14 mouse cellular contexts compared by ENCODE assay signal in genomic region chr11:57176552-57176951, GRCm38 (mm10).
DNase-seq lines count a peak whose midpoint lies in the region; TF ChIP-seq lines count a peak whose summit lies in the region.
"Had no signal": no experiment of that assay in that cellular context is flagged by ENCODE, and none has a peak within 500 bp of the region (broad histone marks: within the 10 kb centered on the region; RNA-seq: fewer than 3 reads in every experiment).

No protein-coding gene starts in this region.

- no peak overlapping the region for H3K27ac ChIP-seq in kidney, adult 2 months (ENCODE audit: insufficient read depth, low read depth, low read length)
- H3K27ac ChIP-seq: forebrain, embryonic 15.5 days; heart, embryonic 10.5 days had no signal

- no peaks in the 10 kb centered on the region; the same call in 1 of the 2 replicates for H3K27me3 ChIP-seq in kidney, adult 2 months (replicated peaks; ENCODE audit: control insufficient read depth, insufficient read depth, low read length)
- H3K27me3 ChIP-seq: forebrain, embryonic 15.5 days had no signal

- H3K4me3 ChIP-seq in kidney, adult 2 months (ENCODE audit: insufficient read depth, low read depth, low read length), result no peak overlapping the region
- H3K4me3 ChIP-seq: forebrain, embryonic 15.5 days; heart, embryonic 10.5 days had no signal

- DNase-seq in kidney, adult 2 months, result no peak
- no peak for DNase-seq in kidney, adult 11 months
- peak; percentile 19 for DNase-seq in right cerebral cortex, postnatal 4 days
- no peak for DNase-seq in right cerebral cortex, adult 2 months (ENCODE audit: low spot score in 2 of 2)
- peak; percentile 29 for DNase-seq in embryo, embryonic 11 days
- DNase-seq in testis, postnatal 10 days (ENCODE audit: low spot score), result peak; percentile 54
- DNase-seq in urinary bladder, adult 18-20 months (ENCODE audit: low spot score in 2 of 2), result no peak
- DNase-seq in right cerebral cortex, adult 18-20 months, result no peak
- DNase-seq: cerebellum, postnatal 36 days; kidney, adult 8-10 months; lung, postnatal 4 days; thymus, postnatal 14 days had no signal

- TF ChIP-seq POLR2A in kidney, adult 2 months (IDR thresholded peaks at IDR 0.05; ENCODE audit: low read depth, low read length), result no peak

- TF ChIP-seq CTCF in kidney, adult 2 months (conservative IDR thresholded peaks at IDR 0.05; ENCODE audit: insufficient read depth, insufficient read length, low read depth, low read length), result 0 out of 2 replicates have a peak, but pooled peaks have one; percentile 8

- H3K36me3 ChIP-seq in kidney, adult 2 months (ENCODE audit: control insufficient read depth, insufficient read depth, low read length), result no peaks in the 10 kb centered on the region
- H3K36me3 ChIP-seq: forebrain, embryonic 15.5 days; heart, embryonic 10.5 days had no signal

- 25% methylated on average over 3 of the region's 3 CpGs for WGBS in kidney, adult 2 months

- no peaks in the 10 kb centered on the region for H3K4me1 ChIP-seq in kidney, adult 2 months (ENCODE audit: control insufficient read depth, insufficient read depth, low read length)
- H3K4me1 ChIP-seq: forebrain, embryonic 15.5 days; heart, embryonic 10.5 days had no signal

Comparison
In these comparisons a context has a peak if more than half of its experiments do, and no peak if none do; other contexts are left out.
1. DNase-seq: peak in right cerebral cortex, postnatal 4 days (single experiment), embryo, embryonic 11 days (single experiment) and testis, postnatal 10 days (single experiment); none in kidney, adult 2 months (single experiment), kidney, adult 11 months (single experiment), right cerebral cortex, adult 2 months (0 of 2), urinary bladder, adult 18-20 months (0 of 2) and right cerebral cortex, adult 18-20 months (single experiment).